Mouse (Mus musculus) lung, embryonic 16.5 days (tissue): ENCODE data around the gene Padi4. TPM values are rescaled to one million over a fixed set of nuclear protein-coding genes. Genes with fewer than 3 reads are reported as not detected.

Source experiments
- ATAC-seq: fragments of 200-750 bp; cut with Nextera tagmentation; 2 replicates; pipeline ENCODE4 v1.8.0; 2017; ENCODE audit warnings: low read depth, mild to moderate bottlenecking, moderate library complexity
- H3K27ac ChIP-seq: fragments of 300-500 bp; sonication (generic); 2 replicates; pipeline ENCODE4 v1.5.1; 2014; ENCODE audit warnings: mild to moderate bottlenecking, control low read depth, low read length
- H3K27me3 ChIP-seq: fragments of 300-500 bp; sonication (generic); 2 replicates; pipeline ENCODE4 v1.6.1; 2014; ENCODE audit warnings: low read depth, low read length, mixed read lengths; ENCODE audit not compliant: control insufficient read depth, insufficient read depth
- H3K36me3 ChIP-seq: fragments of 300-500 bp; sonication (generic); 2 replicates; pipeline ENCODE4 v1.6.1; 2014; ENCODE audit warnings: low read length; ENCODE audit not compliant: control insufficient read depth, insufficient read depth
- H3K4me1 ChIP-seq: fragments of 300-500 bp; sonication (generic); replicated peaks from 2 replicates; pipeline ENCODE4 v1.6.1; 2014; ENCODE audit warnings: low read length, mixed read lengths; ENCODE audit not compliant: control insufficient read depth, insufficient read depth
- H3K4me2 ChIP-seq: fragments of 300-500 bp; sonication (generic); 2 replicates; pipeline ENCODE4 v1.6.1; 2014; ENCODE audit warnings: low read depth, low read length, control low read depth
- H3K4me3 ChIP-seq: fragments of 300-500 bp; sonication (generic); 2 replicates; pipeline ENCODE4 v1.5.1; 2014; ENCODE audit warnings: mild to moderate bottlenecking, low read length, control low read depth
- H3K9ac ChIP-seq: fragments of 300-500 bp; sonication (generic); 2 replicates; pipeline ENCODE4 v1.6.1; 2014; ENCODE audit warnings: low read length, control low read depth
- H3K9me3 ChIP-seq: fragments of 300-500 bp; sonication (generic); 2 replicates; pipeline ENCODE4 v1.6.1; 2016; ENCODE audit warnings: low read length; ENCODE audit not compliant: control insufficient read depth
- WGBS: fragments of 180-500 bp; shearing (Covaris S2); extraction: QIAGEN DNeasy Blood & Tissue Kit; methylation state at CpG from one replicate; pipeline ENCODE4 v1.1.7; 2014; 5-methylcytosine and 5-hydroxymethylcytosine counted together
- polyA plus RNA-seq: library from polyadenylated mRNA; unstranded; fragments of >200 nt; fragmentation: Nextera tagmentation; extraction: Ambion mirVana; gene quantifications from 2 replicates; pipeline ENCODE4 v1.2.1, GENCODE M21; 2015

Gene Padi4
- polyA plus RNA-seq, 1 experiment from 2014 or later = 1.8 TPM

DNA sequence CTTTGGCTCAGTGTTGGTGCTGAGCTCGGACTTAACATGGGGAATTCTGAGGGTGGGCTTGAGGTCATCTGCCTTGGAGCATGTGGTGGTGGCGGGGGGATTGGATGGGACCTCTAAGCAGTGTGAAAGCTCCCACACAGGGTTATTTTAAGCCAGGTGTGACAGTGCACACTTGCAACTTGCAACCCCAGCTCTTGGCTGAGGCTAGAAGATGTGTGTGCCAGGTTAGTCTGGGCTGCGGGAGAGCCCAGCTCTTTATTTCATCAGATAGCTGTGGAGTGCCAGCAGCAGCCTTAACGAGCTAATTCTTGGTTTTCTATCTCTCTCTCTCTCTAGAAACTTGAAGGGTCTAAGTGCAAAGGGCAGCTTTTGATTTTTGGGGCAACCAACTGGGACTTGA lies 66.4 kb downstream of the Padi4 start:
- WGBS = 62% methylated on average over 4 of the region's 4 CpGs
- H3K27ac ChIP-seq = peak overlapping the region; percentile 65
- no peaks in the 10 kb centered on the region for H3K9me3 ChIP-seq
- no peaks in the 10 kb centered on the region for H3K27me3 ChIP-seq
- peaks cover 55% of the 10 kb centered on the region for H3K4me1 ChIP-seq
- H3K9ac ChIP-seq = no peak overlapping the region; the same call in 1 of the 2 replicates
- no peak overlapping the region for H3K4me2 ChIP-seq
- H3K36me3 ChIP-seq = peaks cover 31% of the 10 kb centered on the region
- no peak for ATAC-seq
- no peak overlapping the region for H3K4me3 ChIP-seq

DNA sequence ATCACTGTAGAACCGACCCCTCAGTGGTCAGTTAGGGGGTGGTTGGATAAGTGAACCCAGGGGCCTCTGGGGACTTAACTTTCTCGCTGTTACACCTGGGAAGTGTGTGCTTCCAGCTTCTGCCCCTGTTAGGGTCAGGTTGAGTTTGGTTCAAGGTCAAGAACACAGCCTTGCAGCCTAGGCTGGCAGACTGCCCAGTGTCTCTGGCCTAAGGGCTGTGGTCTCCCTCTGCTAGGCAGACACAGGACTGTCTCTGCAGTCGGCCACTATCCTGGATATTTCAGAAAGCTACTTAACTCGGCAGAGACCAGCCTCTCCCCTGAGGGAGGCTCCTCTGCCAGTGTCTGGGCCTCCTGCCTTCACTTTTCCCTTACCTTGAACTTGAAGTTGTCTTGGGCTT lies 69.9 kb downstream of the Padi4 start:
- no peaks in the 10 kb centered on the region; the same call in 1 of the 2 replicates for H3K27me3 ChIP-seq
- no peak for ATAC-seq
- H3K4me1 ChIP-seq = peaks cover 50% of the 10 kb centered on the region
- H3K4me3 ChIP-seq = no peak overlapping the region; the same call in 1 of the 2 replicates
- H3K4me2 ChIP-seq = peak overlapping the region; percentile 88
- H3K9ac ChIP-seq = peak overlapping the region; percentile 96
- H3K9me3 ChIP-seq = no peaks in the 10 kb centered on the region
- WGBS = 29% methylated on average over 4 of the region's 4 CpGs
- H3K27ac ChIP-seq = 0 out of 2 replicates have a peak overlapping the region, but pooled peaks have one; percentile 2
- H3K36me3 ChIP-seq = peaks cover 5% of the 10 kb centered on the region; the same call in 1 of the 2 replicates

GRCm38 (mm10) chr4:140703636-140704035 lies 70.4 kb downstream of the Padi4 start:
- H3K4me3 ChIP-seq = peak overlapping the region; percentile 93
- 15% methylated on average over 8 of the region's 8 CpGs for WGBS
- H3K36me3 ChIP-seq = 0 out of 2 replicates have a peak, but pooled peaks cover 3% of the 10 kb centered on the region
- H3K9ac ChIP-seq = peak overlapping the region; percentile 96
- H3K27me3 ChIP-seq = no peaks in the 10 kb centered on the region; the same call in 1 of the 2 replicates
- H3K9me3 ChIP-seq = no peaks in the 10 kb centered on the region
- peaks cover 45% of the 10 kb centered on the region for H3K4me1 ChIP-seq
- H3K27ac ChIP-seq = no peak overlapping the region; the same call in 1 of the 2 replicates
- ATAC-seq = no peak
- H3K4me2 ChIP-seq = peak overlapping the region; percentile 88

DNA sequence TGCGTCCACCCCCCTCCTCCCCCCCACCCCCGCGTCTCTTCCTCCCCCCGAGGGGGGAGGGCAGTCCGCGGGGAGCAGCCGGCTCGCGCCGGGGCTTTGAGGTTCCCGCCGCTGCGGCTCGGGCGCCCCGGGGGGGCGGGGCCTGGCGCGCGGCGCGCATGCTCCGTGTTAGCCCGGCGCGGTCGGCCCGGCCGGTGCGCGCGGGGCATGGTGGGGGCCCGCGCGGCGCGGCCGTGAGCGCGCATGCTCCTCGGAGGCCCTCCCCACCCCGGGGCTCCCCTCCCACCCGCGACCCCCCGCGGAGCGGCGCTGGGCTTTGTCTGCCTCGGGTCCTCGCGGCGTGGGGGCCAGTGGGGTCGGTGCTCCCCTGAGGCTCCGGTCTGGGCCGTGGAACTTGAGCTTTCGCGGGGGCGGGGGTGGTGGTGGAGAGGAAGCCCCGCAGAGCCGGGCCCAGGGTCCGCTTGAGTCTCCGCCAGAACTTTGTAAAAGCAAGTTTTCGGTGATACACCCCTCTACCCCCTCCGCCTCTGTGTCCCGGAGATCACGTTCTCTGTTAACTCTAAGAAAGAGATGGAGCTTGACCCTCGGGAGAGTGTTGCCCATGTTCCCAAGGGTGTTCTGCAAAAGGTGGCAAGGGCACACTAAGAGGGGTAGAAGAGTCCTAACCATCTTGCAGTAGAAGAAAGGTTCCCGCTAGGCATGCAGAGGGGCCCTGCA lies 71.3 kb downstream of the Padi4 start:
- Histone ChIP-seq H3K9me3 (no peaks in the 10 kb centered on the region), H3K9ac (peak overlapping the region; percentile 96), H3K4me2 (peak overlapping the region; percentile 88), H3K4me3 (peak overlapping the region; percentile 93), H3K27ac (peak overlapping the region; percentile 97), H3K36me3 (0 out of 2 replicates have a peak, but pooled peaks cover 3% of the 10 kb centered on the region), H3K4me1 (peaks cover 40% of the 10 kb centered on the region), H3K27me3 (no peaks in the 10 kb centered on the region; the same call in 1 of the 2 replicates)
- under 1% methylated on average over 41 of the region's 68 CpGs for WGBS
- ATAC-seq = peak; percentile 84

DNA sequence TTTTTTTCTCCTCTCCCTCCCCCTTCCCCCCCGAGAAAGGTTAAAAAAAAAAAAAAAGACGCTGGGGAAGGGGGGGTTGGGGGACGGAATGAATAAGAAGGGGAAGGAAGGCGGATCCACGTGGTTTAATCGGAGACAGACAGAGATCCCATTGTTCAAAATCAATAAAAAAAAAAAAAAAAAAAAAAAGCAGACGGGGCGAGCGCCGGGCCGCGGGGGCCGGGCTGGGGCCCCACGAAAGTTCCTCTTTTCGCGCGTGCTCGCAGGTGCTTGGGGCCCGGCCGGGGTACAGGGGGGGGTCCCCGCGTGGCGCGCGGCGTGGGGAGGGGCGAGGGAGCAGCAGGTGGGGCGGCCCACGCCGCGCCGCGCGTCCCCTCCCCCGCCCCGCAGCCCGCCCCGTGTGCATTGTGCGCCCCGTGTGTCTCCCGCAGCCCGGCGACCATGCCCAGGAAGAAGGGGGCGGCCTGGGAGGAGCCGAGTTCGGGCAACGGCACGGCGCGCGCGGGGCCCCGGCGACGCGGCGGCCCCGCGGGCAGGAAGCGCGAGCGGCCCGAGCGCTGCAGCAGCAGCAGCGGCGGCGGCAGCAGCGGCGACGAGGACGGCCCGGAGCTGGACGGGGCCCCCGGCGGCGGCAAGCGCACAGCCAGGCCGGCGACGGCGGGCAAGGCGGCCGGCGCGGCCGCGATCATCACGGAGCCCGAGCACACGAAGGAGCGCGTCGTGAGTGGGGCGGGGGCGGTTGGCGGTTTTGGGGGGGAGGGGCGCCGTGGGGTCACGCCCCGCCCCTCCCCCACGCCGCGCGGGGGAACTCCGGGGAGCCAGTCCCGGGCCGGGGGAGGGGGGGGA lies 72.1 kb downstream of the Padi4 start:
- H3K9ac ChIP-seq = peak overlapping the region; percentile 96
- peak overlapping the region; percentile 88 for H3K4me2 ChIP-seq
- peak; percentile 35 for ATAC-seq
- WGBS = 0% methylated on average over 29 of the region's 107 CpGs
- no peaks in the 10 kb centered on the region for H3K9me3 ChIP-seq
- no peaks in the 10 kb centered on the region; the same call in 1 of the 2 replicates for H3K27me3 ChIP-seq
- H3K27ac ChIP-seq = peak overlapping the region; percentile 97
- H3K36me3 ChIP-seq = 0 out of 2 replicates have a peak, but pooled peaks cover 3% of the 10 kb centered on the region
- peak overlapping the region; percentile 93 for H3K4me3 ChIP-seq
- peaks cover 32% of the 10 kb centered on the region for H3K4me1 ChIP-seq

DNA sequence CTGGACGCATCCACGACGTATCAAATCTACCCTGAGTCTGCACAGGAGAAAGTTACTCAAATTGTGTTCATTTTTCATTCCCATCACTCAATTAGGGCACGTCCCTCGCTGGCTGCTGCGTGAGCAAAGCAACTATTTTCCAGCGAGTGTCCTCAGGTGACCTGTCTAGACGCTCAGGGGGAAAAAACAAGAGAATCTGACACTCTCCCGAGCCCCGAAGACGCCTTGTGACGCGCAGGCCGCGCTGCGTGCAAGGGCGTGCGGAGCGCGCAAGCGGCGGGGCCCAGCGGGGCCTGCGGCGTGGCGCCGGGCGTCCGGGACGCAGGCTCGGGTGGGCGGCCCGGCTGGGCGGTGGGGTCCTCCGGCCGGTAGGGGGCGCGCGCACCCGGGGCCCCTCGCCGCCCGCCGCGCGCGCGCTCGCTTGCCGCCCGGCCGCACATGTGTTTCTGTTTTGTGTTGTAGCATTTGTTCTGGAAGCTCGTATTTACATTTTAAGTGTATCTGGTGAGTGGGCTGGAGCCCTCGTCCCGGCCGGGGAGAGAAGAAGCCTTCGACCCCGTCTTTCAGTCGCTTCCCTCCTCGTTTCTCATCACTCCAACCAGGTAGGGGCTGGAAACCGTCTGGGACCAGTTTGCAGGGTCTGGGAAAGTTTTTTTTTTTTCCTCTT lies 72.9 kb downstream of the Padi4 start:
- Histone ChIP-seq H3K27me3 (no peaks in the 10 kb centered on the region; the same call in 1 of the 2 replicates), H3K36me3 (0 out of 2 replicates have a peak, but pooled peaks cover 3% of the 10 kb centered on the region), H3K4me1 (peaks cover 32% of the 10 kb centered on the region), H3K4me3 (peak overlapping the region; percentile 93), H3K9ac (peak overlapping the region; percentile 96), H3K9me3 (no peaks in the 10 kb centered on the region), H3K27ac (peak overlapping the region; percentile 97), H3K4me2 (peak overlapping the region; percentile 88)
- peak; percentile 70 for ATAC-seq
- WGBS = under 1% methylated on average over 58 of the region's 61 CpGs

GRCm38 (mm10) chr4:140700269-140701018 lies 73.6 kb downstream of the Padi4 start, which contains the start of gene Rcc2:
Gene Rcc2, plus strand, starts transcription at chr4:140700541.
- Histone ChIP-seq H3K9me3 (no peaks in the 10 kb centered on the region), H3K27me3 (no peaks in the 10 kb centered on the region; the same call in 1 of the 2 replicates), H3K4me1 (peaks cover 32% of the 10 kb centered on the region), H3K4me3 (peak within 1 kb of the TSS; percentile 93), H3K9ac (peak within 1 kb of the TSS; percentile 96), H3K27ac (peak within 1 kb of the TSS; percentile 97), H3K4me2 (peak within 1 kb of the TSS; percentile 88), H3K36me3 (0 out of 2 replicates have a peak, but pooled peaks cover 3% of the 10 kb centered on the region)
- no peak for ATAC-seq
- 8% methylated on average over 20 of the region's 20 CpGs for WGBS

- ATAC-seq = no peak
- H3K4me2 ChIP-seq = peak overlapping the region; percentile 88
- H3K4me1 ChIP-seq = peaks cover 32% of the 10 kb centered on the region
- H3K9me3 ChIP-seq = no peaks in the 10 kb centered on the region
- H3K36me3 ChIP-seq = no peaks in the 10 kb centered on the region
- H3K9ac ChIP-seq = peak overlapping the region; percentile 96
- H3K4me3 ChIP-seq = peak overlapping the region; percentile 93
- no peaks in the 10 kb centered on the region; the same call in 1 of the 2 replicates for H3K27me3 ChIP-seq
- H3K27ac ChIP-seq = no peak overlapping the region
- 5% methylated on average over 29 of the region's 29 CpGs for WGBS
These were observed 74.5 kb downstream of the Padi4 start for GRCm38 (mm10) chr4:140699441-140700127.
